Mouse (Mus musculus): ENCODE measurements around the gene Olfr370.

DNA sequence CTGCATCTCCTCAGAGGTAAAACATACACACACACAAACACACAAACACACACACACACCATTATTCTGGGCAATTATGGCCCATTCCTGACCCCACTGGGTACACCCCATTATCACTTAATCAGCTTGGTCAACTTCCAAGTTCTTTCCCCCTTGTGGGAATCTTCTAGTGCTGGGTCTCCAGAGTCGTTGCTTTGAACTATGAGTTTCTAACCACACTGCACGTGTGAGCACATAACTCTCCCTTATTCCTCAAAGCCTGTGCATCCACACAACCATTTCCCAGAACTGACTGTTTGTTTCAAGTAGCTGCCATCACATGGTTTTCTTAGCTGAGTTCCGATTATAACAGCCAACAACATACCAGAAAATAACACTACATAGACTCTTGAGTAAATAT, 15.1 kb upstream of the Olfr370 start:
- TF ChIP-seq ZC3H11A (IDR thresholded peaks at IDR 0.05; ENCODE audit: low read depth, low read length), result no peak
- no peak for TF ChIP-seq CTCF (conservative IDR thresholded peaks at IDR 0.05 in 1 of 2, IDR thresholded peaks at IDR 0.05 in 1 of 2; ENCODE audit: low read depth in 2 of 2, low read length in 2 of 2)
- TF ChIP-seq POLR2A (IDR thresholded peaks at IDR 0.05; ENCODE audit: low read depth, low read length), result no peak
- no peak for TF ChIP-seq GABPA (IDR thresholded peaks at IDR 0.05; ENCODE audit: insufficient replicate concordance, low read depth, low read length)
- no peak for TF ChIP-seq POLR2AphosphoS2 (IDR thresholded peaks at IDR 0.05; ENCODE audit: low read depth, low read length)
- TF ChIP-seq CHD2 (IDR thresholded peaks at IDR 0.05; ENCODE audit: low read length), result no peak
- TF ChIP-seq EP300 (IDR thresholded peaks at IDR 0.05; ENCODE audit: low read length), result no peak
- TF ChIP-seq ETS1 (conservative IDR thresholded peaks at IDR 0.05; ENCODE audit: low read depth, low read length), result no peak

All from CH12.LX (cell line).